Mouse (Mus musculus) cerebellum, postnatal 36 days (tissue): ENCODE measurements around the gene Camta1.

Experiments
- DNase-seq, 2 experiments: peaks; one replicate each; pipeline ENCODE4 v3.0.0; 2021 to 2022; ENCODE audit warnings: mixed read lengths in 2 of 2

Gene Camta1

DNA sequence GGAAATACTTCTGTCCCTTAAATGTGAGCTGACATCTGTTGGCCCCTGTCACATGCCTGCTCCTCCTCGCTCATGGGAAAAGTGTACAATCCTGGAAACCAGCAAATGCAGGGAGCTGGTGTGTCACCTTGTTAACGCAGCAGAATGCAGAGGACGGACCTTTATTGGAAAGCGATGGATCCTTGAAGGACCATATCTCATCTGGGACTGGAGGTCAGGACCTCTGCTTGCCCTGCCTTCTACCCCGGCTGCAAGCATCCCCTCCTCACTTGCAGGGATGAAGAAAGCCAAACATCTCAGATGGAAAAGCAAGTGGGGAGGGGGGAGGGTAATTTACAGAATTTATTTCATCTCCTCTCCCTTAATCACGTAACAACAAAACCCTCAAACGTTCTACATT, 423.1 kb downstream of the Camta1 start:
- no peak for DNase-seq

DNA sequence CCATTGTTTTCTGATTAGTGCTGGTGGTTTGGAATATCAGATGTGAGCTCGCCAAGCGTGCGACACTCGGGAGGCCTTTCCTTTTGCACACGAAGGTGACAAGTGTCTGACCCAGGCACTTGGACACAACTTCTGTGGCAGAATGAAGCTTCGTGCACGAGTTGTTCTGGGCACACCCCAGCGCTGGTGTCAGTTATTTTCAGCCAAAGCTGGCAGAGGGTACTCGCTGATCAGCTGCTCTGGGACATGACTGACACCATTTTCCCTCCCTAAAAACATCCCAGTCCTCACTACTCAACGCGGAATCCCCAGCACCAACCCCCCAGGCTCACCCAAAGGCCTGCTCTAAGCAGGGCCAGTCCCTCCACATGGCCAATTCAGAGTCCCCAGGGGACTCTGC, 423.8 kb downstream of the Camta1 start:
- DNase-seq: no peak

DNA sequence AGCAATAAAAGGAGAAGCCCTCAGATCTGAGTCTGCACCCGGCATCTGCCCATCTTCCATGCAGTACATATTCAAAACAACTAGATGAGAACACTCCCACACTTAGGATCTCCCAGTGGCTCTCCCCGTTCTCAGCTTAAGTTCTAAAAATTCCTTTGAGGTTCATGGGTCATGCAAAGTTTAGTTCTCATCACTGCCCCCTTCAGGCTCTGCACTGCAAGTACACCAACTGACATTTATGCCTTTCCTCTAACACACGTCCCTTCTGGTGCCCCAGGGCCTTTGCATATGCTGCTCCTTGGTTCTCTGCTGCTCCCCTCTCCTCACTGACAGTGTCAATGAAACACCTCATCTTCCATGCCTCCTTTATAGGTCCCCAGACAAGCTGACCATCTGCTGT, 436.5 kb downstream of the Camta1 start:
- no peak for DNase-seq

DNA sequence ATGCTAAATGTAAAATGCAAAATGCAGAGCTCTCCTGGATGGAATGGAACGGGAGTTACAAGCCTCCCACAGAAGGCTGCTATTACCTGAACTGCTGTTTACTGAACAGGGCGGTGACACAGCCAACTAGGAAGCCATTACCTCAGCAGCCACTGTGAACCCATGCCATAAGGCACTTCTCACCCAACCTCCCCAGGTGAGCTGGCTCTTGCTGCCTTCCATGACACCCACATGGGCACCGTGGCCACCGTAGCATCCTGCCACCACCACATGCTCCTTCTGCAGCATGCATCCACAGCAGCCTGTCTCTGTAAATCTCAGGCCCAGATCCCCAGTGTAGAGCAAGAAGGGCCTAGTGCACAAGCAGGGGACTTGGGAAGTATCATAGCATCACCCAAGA, 438.8 kb downstream of the Camta1 start:
- DNase-seq: peak; percentile 27 to 30

DNA sequence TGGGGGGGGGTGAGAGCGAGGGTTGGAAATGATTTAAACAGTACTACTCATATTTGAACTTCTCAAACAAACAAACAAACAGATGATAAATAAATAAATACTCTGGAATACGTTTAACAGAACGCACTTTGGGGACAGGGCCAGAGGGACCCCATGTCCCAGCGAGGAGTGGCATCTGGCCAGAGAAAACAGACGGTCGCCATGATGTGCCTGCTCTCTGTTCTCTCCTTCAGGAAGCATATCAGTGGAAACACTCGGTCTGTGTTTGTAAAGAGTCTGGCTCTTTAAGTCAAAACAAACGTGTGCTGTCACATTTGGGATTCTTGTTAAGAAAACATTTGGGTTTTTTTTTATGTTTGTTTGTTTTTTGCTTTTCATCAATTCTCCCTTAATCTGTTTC, 439.3 kb downstream of the Camta1 start:
- peak; percentile 41 to 43 for DNase-seq

DNA sequence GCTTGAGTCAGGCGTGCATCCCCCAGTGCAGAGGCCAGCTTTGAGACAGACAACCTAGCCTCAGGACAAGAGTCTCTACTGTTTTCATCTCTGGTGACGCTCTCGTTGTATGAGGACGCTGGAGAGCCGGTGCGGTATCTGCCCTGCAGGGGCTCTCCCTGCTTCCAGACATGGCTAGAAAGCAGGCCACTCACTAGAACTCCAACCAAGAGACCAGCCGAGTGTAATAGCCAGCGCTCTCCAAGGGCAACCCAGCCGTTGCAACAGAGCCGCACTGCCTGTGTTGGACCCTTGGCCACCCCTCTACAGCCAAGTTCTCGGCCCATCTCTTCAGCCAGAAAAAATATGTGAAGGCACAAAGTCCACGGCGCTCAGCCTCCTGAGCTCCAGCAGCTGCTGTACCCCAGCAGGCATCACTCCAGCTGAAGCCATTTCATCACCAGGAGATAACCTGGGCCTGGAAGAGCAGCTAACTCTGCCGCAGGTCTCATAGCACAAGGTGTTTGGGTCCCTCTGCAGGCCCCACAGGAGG, 443.3 kb downstream of the Camta1 start:
- DNase-seq: no peak

DNA sequence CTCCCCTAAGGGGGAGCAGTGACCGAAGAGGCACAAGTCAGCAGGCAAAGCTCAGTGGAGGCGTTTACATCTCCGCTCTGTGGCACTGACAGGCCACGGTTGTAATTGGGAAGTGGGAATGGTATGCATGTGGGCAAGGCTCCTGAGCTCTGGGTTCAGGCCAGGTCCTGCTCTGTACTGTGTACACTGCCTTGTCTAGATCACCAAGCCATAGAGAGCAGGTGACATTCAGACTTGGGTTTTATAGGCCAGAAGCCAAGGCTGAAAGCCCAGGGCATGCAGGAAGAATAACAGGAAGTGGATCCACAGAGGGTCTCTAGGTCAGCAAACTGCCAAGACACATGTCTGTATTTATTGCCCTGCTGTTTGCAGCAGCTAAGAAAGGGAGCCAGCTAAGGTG, 445.9 kb downstream of the Camta1 start:
- DNase-seq: no peak

DNA sequence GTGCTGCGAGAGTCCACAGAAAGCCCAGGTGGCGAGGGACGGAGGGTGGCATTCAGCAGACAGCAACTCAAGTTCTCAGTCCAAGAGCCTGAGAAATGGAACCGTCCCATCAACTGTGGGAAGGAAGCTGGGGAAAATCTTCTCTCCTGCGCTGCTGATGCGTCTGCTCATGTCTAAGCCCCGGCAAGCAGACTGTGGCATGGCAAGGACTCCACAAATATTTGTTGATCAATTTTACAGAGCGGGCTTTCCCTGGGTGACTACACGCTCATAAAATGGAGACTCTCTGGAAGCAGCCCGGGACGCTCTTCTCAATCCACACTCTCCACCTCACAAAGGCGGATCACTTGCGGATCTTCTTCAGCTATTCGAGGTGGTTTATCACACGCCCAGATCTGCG, 446.3 kb downstream of the Camta1 start:
- no peak for DNase-seq

DNA sequence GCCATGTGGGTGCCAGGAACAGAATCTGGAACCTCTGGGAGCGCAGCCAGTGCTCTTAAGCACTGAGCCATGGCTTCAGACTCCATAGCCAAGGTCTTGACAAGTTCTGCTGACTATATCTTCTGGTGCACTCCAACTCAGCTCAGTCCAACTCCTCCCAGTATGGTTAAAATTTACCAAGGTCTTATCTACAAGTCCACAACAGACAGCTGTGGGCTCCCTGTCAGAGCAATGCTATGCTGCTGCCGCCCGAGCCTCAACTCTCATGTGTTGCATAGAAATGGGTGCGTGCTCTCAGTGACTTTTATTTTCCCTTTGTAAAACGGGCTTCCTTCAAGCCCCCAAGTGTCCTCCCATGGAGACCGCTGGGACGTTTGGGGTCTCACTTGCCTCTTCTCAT, 446.7 kb downstream of the Camta1 start:
- no peak for DNase-seq

DNA sequence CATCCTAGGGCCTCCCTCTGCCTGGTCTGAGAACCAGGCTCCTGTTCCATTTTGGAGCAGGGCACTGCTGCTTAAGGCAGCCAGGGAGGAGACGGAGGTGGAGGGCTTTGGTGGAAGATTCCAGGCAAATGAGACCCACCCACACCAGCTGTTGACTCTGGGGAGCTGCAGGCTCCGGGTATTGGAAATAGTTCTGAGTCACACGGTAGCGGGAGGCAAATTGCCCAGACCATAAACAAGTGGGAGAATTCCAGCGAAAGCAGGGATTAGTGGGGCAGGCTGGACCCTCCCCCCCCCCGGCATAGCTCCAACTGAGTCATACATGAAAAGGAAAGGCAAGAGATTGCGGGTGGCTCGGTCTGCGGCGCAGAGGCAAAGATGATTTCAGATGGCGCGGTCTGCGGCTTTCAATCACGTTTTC, 450.0 kb downstream of the Camta1 start:
- no peak for DNase-seq

DNA sequence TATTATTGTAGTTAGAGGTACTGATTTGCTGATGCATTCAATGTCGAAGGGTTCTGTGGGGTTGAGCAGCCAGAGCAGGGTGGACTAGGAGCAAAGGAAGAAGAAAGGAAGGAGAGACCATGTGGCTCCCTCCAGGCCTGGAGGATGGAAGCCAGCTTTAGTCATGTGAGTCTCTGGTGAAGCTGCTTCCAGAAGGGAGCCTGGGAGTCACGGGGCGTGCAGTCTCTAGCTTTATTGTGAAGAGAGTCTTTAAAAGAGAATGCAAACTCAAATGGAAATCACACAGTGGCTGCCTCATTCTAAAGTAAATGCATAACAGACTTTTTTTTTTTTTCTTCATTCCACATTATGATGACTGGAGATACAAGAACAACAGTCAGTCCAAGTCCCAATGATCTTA, 450.7 kb downstream of the Camta1 start:
- no peak for DNase-seq

DNA sequence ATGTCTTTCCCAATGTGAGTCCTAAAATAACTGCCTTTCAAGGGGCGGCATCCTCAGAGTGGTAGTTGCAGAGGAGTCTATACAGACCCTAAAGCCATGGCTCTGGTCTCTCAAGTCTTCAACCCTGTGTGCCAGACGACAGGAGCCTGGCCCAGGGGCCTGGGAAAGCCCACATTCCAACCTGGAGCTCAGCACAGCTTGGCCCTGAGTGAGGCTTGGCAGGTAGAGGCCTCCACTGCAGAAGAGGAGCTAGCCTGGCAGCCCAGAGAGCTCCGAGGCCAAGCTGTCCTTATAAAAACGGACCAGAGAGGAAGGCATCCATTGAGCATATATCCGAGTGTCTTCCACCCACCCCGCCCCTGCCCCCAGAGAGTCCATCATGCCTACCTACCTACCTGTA, 452.4 kb downstream of the Camta1 start:
- peak in 1 of 2 experiments; percentile 28 for DNase-seq

DNA sequence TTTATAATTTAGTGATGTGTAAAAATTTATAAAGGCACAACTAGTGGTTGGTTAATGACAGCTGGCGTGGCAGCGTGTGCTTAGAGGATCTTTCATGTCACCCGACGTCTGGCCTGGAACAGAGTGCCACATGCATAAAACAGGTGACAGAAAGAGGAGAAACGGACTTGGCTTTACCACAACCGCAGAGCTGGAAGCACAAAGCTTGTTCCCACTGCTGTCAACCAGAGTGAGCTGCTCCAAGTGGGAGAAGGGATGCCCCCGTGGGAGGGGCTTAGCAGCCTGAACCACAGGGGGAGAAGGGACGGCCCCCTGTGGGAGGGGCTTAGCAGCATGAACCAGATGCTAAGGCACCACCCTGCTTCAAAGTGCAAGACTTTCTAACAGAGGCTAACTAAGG, 452.9 kb downstream of the Camta1 start:
- no peak for DNase-seq

DNA sequence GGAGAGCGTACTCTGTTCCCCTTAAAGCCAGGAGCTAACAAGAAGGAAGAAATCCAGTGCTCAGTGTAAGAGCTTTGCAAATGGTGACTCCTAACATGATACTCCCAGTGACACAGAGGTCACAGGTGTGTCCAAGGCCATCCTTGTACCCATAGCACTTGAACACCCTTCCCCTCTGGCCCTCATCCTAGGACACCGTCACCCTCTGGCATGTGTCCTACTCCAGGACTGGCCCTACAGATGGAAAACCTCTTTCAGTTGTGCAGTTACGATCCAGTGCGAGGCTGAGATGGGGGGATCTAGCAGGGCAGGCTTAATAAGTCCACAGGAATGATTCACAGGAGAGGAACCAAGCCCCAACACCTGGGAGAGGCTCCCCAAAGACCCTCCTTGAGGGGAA, 453.4 kb downstream of the Camta1 start:
- DNase-seq: no peak

DNA sequence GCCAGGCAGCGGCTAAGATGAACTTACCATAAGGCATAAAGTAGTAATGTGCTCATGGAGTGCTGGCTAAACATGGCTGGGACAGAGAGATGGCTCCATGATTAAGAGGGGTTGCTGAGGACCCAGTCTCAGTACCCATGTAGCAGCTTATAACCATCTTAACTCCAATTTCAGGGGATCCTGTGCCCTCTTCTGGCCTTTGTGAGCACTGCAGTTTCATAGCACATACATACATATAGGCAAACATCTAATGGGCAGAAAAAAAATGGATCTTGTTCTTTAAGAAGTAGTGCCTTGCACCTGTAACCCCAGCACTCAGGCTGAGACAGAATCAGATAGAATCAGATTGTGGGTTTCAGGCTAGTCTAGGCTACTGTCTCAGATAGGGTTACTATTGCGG, 454.5 kb downstream of the Camta1 start:
- DNase-seq: no peak

DNA sequence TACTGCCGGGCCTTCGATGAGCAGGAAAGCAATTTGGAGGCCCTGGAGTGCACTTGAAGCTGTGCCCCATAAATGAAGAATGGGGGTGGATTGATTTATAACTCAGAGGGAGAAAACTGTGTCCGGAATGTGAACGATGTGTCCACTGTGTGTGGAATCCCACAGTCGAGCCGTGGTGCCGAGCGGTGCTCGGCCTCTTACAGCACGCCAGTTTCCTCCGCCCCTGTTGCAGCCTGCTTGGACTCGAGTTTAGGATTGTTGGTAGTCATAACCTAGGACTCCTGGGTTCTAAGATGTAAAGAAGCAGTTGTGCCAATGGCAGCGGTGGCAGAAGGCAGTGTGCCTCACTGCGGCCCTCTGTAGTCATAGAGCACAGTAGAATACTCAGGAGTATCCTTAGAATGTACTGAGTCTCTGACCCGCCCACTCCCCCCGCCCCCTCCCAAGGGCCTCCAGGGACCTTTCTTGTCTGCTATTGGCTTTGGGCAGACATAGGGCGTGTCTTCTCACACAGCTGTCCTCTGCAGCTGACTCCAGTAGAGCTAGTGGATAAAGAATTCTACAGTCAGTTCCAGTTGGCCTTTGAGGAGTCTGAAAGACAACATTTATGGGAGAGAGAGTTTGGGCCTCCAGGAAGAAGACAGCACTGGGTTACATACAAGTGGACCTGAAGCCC, 457.0 kb downstream of the Camta1 start:
- DNase-seq: no peak

DNA sequence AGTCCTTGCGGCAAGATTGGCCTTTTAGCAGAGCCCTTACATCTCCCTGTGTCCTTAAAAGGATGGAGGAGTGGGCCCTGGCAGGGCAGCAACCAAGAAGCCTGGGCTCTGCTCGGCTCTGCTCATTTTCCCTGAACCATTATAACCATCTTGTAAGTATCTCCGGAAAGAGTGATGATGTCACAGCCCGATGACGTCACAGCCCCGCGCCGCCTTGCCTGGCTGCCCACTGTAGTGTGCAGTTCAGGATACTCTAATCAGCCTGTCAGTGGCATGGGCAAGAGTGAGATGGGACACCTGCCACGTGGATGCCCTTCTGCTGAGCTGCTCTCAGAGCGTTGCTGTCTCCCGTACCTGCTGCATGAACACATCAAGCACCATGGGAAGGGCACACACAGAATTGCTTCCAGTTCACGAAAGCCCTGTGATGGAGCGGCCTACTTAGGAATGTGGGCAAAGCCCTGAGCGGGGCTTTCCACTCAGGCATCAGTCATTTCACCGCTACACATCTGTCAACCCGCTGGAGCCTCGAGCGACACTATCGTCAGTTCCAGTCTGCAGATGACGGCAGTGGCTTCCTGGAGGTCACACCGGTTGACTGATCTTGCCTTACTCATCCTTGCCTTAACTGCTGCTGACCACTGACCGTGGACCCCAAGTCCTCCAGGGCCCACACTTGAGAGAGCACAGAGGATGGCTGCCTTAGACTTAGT, 459.8 kb downstream of the Camta1 start:
- DNase-seq: no peak

DNA sequence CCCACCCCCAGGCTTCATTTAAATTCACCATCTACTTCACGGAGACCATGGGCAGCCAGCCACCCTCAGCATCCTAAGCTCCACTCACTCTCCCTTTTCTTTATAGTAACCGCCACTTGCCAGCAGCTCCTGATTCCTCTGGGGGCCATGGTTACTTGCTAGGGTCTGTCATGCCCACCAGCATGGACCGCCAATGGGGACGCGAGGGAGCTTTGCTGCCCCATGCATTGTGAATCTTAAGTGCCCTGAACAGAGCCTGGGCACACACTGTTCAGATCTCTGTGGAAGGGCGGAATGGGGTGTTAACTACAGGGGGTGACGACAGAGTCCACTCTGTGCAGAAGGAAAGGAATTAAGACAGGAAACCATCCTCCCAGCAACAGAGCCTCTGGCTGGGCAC, 465.1 kb downstream of the Camta1 start:
- DNase-seq: no peak

DNA sequence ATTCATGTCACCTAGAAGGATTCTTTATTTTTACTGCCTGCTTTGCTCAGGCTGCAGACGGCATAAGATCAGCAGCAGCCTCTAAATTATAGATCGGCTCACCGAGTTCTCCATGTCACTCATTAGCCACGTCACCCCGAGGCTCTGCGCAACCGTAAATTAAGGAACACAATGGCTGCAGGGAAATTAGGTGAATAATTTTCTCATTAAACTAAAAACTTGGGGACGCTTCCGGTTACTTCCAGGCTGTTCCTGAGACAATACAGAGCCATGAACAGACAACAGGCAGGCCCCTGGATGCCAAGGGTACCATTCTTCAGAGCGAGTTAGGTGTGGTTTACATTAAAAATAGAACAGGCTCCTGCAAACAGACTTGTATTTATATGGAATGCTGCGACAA, 472.3 kb downstream of the Camta1 start:
- DNase-seq: no peak

DNA sequence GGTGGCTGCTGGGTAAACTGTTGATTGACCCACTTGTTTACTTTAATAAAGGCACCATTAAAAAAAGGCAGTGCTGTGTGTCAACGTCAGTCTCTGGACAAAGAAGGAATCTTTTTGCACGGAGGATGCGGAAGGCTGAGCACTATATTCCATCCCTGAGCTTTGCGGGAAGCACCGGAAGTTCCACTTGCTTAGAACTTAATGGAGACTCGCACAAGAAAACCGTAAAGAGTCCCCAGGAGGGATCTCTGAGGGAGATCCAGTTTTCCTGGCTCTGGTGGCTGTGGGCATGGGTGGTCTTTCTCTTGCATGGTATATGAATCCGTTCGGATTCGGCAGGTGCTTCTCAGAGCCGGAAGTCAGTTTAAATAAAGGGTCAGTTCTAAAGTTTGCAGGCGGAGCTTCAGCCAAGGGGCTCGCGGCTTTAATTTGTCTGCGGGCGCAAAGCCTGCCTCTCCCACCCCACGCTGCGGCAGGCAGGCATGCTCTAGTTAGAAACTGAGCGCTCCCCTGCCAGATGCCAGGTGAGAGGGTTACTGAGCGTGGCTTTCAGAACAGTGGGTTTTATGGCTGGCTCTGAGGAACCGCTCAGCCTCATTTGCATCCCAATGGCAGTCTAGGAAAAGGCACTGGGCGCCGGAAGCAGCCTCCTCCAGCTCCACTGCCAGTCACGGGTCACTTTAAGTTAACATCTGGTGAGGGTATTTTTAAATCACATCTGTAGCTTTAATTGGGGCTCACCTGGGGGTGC, 474.8 kb downstream of the Camta1 start:
- no peak for DNase-seq

DNA sequence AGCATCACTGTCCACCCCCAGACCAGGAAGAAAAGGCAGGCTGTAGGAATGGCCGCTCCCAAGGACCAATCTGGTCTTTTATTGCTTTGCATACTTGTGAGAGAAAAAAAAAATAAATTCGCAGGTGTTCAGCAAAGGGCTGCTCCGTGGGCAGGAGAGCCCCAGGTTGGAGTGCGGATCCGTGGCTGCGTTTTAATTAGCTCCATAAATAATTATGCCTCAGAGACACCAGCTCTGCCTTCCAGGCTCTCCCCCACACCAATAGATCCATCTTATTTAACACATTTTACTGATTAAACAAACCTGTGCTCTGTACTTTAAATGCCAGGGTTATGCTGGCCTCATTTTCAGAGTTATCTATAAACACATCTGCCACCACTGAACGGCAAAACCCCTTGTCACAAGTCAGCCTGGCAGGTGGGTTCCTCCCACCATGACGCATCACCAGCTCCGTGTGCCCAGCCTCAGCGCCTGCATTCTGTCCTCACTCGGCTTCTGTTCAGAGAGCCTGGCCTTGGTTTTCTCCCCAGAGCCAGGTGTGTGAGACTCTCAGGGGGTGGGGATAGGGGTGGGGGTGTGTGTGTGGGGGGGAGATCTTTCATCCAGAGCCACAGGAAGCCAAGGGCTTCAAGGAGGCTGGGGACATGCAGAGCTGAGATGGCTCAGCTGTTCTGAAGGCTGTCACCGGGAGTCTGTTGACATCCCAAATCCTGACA, 475.5 kb downstream of the Camta1 start:
- no peak for DNase-seq

DNA sequence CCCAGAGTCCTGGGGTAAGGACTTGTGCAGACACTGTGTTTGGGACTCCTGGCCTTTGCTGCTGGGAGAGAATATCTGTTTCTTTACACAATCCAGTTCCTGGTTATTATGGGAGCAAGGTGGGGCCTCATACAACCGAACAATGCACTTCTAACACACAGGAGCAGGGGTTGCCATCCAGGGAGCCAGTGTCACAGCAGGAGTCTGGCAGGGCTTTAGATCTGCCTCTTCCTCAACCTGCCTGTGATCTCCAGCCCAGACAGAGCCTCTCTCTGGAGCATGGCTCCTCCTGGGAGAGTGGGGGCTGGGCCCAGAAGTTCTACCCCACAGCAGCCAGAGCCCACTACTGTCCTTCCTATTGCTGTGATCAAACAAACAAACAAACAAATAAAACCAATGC, 483.9 kb downstream of the Camta1 start:
- DNase-seq: no peak

DNA sequence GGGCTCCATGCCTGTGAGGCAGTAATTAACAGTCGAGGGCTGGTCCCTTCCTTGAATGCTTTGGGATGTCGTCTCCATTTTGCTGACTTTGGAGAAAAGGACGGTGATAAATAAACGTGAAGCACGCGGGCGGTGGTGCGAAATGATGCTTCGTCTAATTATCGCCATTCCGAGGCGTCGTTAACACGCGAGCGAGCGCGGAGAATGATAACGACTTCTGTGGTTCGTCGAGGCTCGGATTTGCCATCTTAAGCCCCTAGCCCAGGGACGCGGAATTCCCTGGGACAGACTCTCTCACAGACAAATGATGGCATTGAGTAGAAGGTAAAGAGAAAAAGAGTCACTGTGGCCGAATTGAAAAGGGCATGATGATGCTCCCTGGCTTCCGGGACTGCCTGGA, 485.4 kb downstream of the Camta1 start:
- no peak for DNase-seq
